Mouse (Mus musculus) ovary, postnatal 14 days (tissue): ENCODE data around the gene Ccr1l1.
"Not testable (repeated sequence)": the region's sequence is repeated elsewhere in the genome, so short reads cannot be mapped to it uniquely, and the experiment has no call there.

Source experiments
- DNase-seq: peaks from one replicate; pipeline ENCODE4 v3.0.0; 2022; ENCODE audit warnings: low spot score

Ccr1l1 gene

GRCm38 (mm10) chr9:123978308-123978707 lies at the start of gene Ccr1l1:
Ccr1l1 (minus strand) TSS chr9:123978408.
- no peak for DNase-seq

- no peak for DNase-seq
Observed at GRCm38 (mm10) chr9:124021672-124022071, 43.5 kb upstream of the Ccr1l1 start, which contains the start of gene Ccr3. Ccr3 (plus strand) TSS chr9:124021972.

GRCm38 (mm10) chr9:124019887-124020286 lies 41.7 kb upstream of the Ccr1l1 start:
- no peak for DNase-seq

GRCm38 (mm10) chr9:124016048-124016447 lies 37.8 kb upstream of the Ccr1l1 start:
- DNase-seq: no peak

GRCm38 (mm10) chr9:124014985-124015652 lies 36.9 kb upstream of the Ccr1l1 start:
- no peak for DNase-seq

- no peak for DNase-seq
Observed at GRCm38 (mm10) chr9:124013270-124013669, 35.1 kb upstream of the Ccr1l1 start.

- DNase-seq: no peak
Observed at GRCm38 (mm10) chr9:124012691-124013090, 34.5 kb upstream of the Ccr1l1 start.

GRCm38 (mm10) chr9:123999784-124000183 lies 21.6 kb upstream of the Ccr1l1 start:
- DNase-seq: no peak

- no peak for DNase-seq
Observed at GRCm38 (mm10) chr9:123997719-123998118, 19.5 kb upstream of the Ccr1l1 start.

GRCm38 (mm10) chr9:123991312-123991906 lies 13.2 kb upstream of the Ccr1l1 start:
- DNase-seq: no peak

- no peak for DNase-seq
Observed at GRCm38 (mm10) chr9:123989671-123990070, 11.5 kb upstream of the Ccr1l1 start.

- DNase-seq: no peak
Observed at GRCm38 (mm10) chr9:123986217-123986616, 8.0 kb upstream of the Ccr1l1 start.

- DNase-seq: no peak
Observed at GRCm38 (mm10) chr9:123984943-123985342, 6.7 kb upstream of the Ccr1l1 start.

GRCm38 (mm10) chr9:123982720-123983119 lies 4.5 kb upstream of the Ccr1l1 start:
- no peak for DNase-seq

GRCm38 (mm10) chr9:123981909-123982308 lies 3.7 kb upstream of the Ccr1l1 start:
- no peak for DNase-seq

GRCm38 (mm10) chr9:123980858-123981475 lies 2.8 kb upstream of the Ccr1l1 start:
- not testable (repeated sequence) for DNase-seq

GRCm38 (mm10) chr9:123976876-123977663 lies 1.1 kb downstream of the Ccr1l1 start:
- DNase-seq: no peak

GRCm38 (mm10) chr9:123975630-123976029 lies 2.6 kb downstream of the Ccr1l1 start:
- DNase-seq: no peak

- DNase-seq: no peak
Observed at GRCm38 (mm10) chr9:123968290-123968912, 9.8 kb downstream of the Ccr1l1 start, which contains the start of gene Ccr1. Ccr1 (minus strand) TSS chr9:123968692.

GRCm38 (mm10) chr9:123966858-123967495 lies 11.2 kb downstream of the Ccr1l1 start:
- DNase-seq: not testable (repeated sequence)

GRCm38 (mm10) chr9:123964776-123965175 lies 13.4 kb downstream of the Ccr1l1 start:
- no peak for DNase-seq
